ENCODE assay signal across 8 mouse cellular contexts in genomic region chr16:92464390-92464972, GRCm38 (mm10). TPM values are rescaled to one million over a fixed set of nuclear protein-coding genes. Genes with fewer than 3 reads are reported as not detected.
DNase-seq lines count a peak whose midpoint lies in the region; ATAC-seq and TF ChIP-seq lines count a peak whose summit lies in the region.

No protein-coding gene starts in this region.

- 45% methylated on average over 14 of the region's 14 CpGs for WGBS in kidney, embryonic 16.5 days
- 10% methylated on average over 14 of the region's 14 CpGs for WGBS in heart, embryonic 14.5 days
- WGBS in liver, embryonic 14.5 days (ENCODE audit: insufficient replicate concordance), result 24% methylated on average over 14 of the region's 14 CpGs
- WGBS in olfactory bulb, adult 2 months, result 18% methylated on average over 14 of the region's 14 CpGs

- no peaks in the 10 kb centered on the region for H3K36me3 ChIP-seq in kidney, embryonic 16.5 days (ENCODE audit: insufficient read depth, low read length)
- 0 out of 2 replicates have a peak, but pooled peaks cover 2% of the 10 kb centered on the region for H3K36me3 ChIP-seq in heart, embryonic 14.5 days (ENCODE audit: control insufficient read depth, insufficient read depth, low read length)
- H3K36me3 ChIP-seq in liver, embryonic 14.5 days (replicated peaks; ENCODE audit: control insufficient read depth, insufficient read depth, low read depth), result no peaks in the 10 kb centered on the region

- no peaks in the 10 kb centered on the region for H3K27me3 ChIP-seq in kidney, embryonic 16.5 days (ENCODE audit: insufficient read depth, low read length)
- no peaks in the 10 kb centered on the region for H3K27me3 ChIP-seq in heart, embryonic 14.5 days (ENCODE audit: control insufficient read depth, insufficient read depth, low read length)
- no peaks in the 10 kb centered on the region for H3K27me3 ChIP-seq in liver, embryonic 14.5 days (ENCODE audit: control insufficient read depth, insufficient read depth, low read length)

- ATAC-seq in kidney, embryonic 16.5 days (ENCODE audit: low FRiP score, low TSS enrichment), result no peak
- no peak for ATAC-seq in heart, embryonic 14.5 days (ENCODE audit: insufficient number of reproducible peaks, insufficient read depth, low FRiP score, low read depth)
- peak; percentile 34 for ATAC-seq in liver, embryonic 14.5 days (ENCODE audit: insufficient read depth)

- H3K9ac ChIP-seq in kidney, embryonic 16.5 days (replicated peaks; ENCODE audit: low read length), result no peak overlapping the region
- H3K9ac ChIP-seq in heart, embryonic 14.5 days (ENCODE audit: low read length), result peak overlapping the region; percentile 91
- H3K9ac ChIP-seq in liver, embryonic 14.5 days (replicated peaks), result peak overlapping the region; percentile 86

- TF ChIP-seq CTCF in liver, embryonic 14.5 days (IDR thresholded peaks at IDR 0.05; ENCODE audit: low read depth), result no peak
- TF ChIP-seq CTCF in olfactory bulb, adult 2 months (IDR thresholded peaks at IDR 0.05; ENCODE audit: insufficient read depth, low read depth, low read length), result no peak

- TF ChIP-seq EP300 in liver, embryonic 14.5 days (IDR thresholded peaks at IDR 0.05; ENCODE audit: low read depth), result no peak

- no peak for TF ChIP-seq POLR2A in olfactory bulb, adult 2 months (IDR thresholded peaks at IDR 0.05; ENCODE audit: insufficient read depth, low read depth, low read length)

- H3K4me3 ChIP-seq in kidney, embryonic 16.5 days (ENCODE audit: low read length), result 0 out of 2 replicates have a peak overlapping the region, but pooled peaks have one; percentile 90
- H3K4me3 ChIP-seq in heart, embryonic 14.5 days (ENCODE audit: control insufficient read depth in 1 of 2, insufficient read depth in 1 of 2, low read depth in 1 of 2, low read length in 2 of 2), result peak overlapping the region; percentile 85 to 91
- peak overlapping the region; percentile 76 to 87 for H3K4me3 ChIP-seq in liver, embryonic 14.5 days (ENCODE audit: insufficient read depth in 1 of 2, low read depth in 2 of 2, low read length in 2 of 2)
- H3K4me3 ChIP-seq in olfactory bulb, adult 2 months (ENCODE audit: insufficient read depth, low read depth, low read length), result peak overlapping the region; percentile 94

- peaks cover 13% of the 10 kb centered on the region for H3K4me1 ChIP-seq in kidney, embryonic 16.5 days (ENCODE audit: insufficient read depth, low read length)
- H3K4me1 ChIP-seq in heart, embryonic 14.5 days (ENCODE audit: control insufficient read depth in 2 of 2, insufficient read depth in 2 of 2, low read length in 2 of 2), result peaks cover 14 to 15% of the 10 kb centered on the region in 2 experiments
- H3K4me1 ChIP-seq in liver, embryonic 14.5 days (replicated peaks; ENCODE audit: control insufficient read depth in 2 of 2, insufficient read depth in 2 of 2, low read length in 1 of 2), result peaks cover 15 to 16% of the 10 kb centered on the region in 2 experiments
- H3K4me1 ChIP-seq in olfactory bulb, adult 2 months (ENCODE audit: control insufficient read depth, insufficient read depth, low read length), result peaks cover 29% of the 10 kb centered on the region

- H3K27ac ChIP-seq in kidney, embryonic 16.5 days (ENCODE audit: low read length), result no peak overlapping the region
- H3K27ac ChIP-seq in heart, embryonic 14.5 days (replicated peaks in 1 of 2; ENCODE audit: control insufficient read depth in 1 of 2, insufficient read depth in 1 of 2, low read depth in 2 of 2, low read length in 2 of 2), result peak overlapping the region; percentile 54 to 73
- peak overlapping the region; percentile 68 for H3K27ac ChIP-seq in liver, embryonic 14.5 days
- no peak overlapping the region for H3K27ac ChIP-seq in olfactory bulb, adult 2 months (ENCODE audit: insufficient read depth, low read depth, low read length)

- peak overlapping the region; percentile 89 for H3K4me2 ChIP-seq in kidney, embryonic 16.5 days (replicated peaks; ENCODE audit: low read depth, low read length)
- peak overlapping the region; percentile 70 for H3K4me2 ChIP-seq in heart, embryonic 14.5 days (ENCODE audit: low read length)
- H3K4me2 ChIP-seq in liver, embryonic 14.5 days (ENCODE audit: low read depth), result peak overlapping the region; percentile 98

- no peak for DNase-seq in kidney, postnatal 25 days
- peak; percentile 55 to 68 (median 64) for DNase-seq in liver, embryonic 14.5 days (ENCODE audit: low read depth in 3 of 3, low spot score in 3 of 3)
- no peak for DNase-seq in adrenal gland, postnatal 10 days
- DNase-seq in urinary bladder, postnatal 25 days (ENCODE audit: low spot score), result no peak
- DNase-seq in adrenal gland, adult 18-20 months (ENCODE audit: low spot score in 2 of 2), result no peak

- no peaks in the 10 kb centered on the region for H3K9me3 ChIP-seq in kidney, embryonic 16.5 days (ENCODE audit: low read length)
- H3K9me3 ChIP-seq in heart, embryonic 14.5 days (ENCODE audit: control insufficient read depth, low read length), result no peaks in the 10 kb centered on the region
- no peaks in the 10 kb centered on the region for H3K9me3 ChIP-seq in liver, embryonic 14.5 days (ENCODE audit: control insufficient read depth, low read length)

RNA-seq across cellular contexts. Expression of gene Rcan1, which starts 6.2 kb away (rescaled TPM):
- polyA plus RNA-seq in kidney, embryonic 16.5 days (2015; fragmentation: Nextera tagmentation; extraction: Ambion mirVana), result 33.4 and 33.9 TPM in 2 replicates
- polyA plus RNA-seq in heart, embryonic 14.5 days (2014; fragmentation: Nextera tagmentation; extraction: Ambion mirVana), result 105 TPM in 2 replicates
- 4.5 and 6.2 TPM in 2 replicates for polyA plus RNA-seq in liver, embryonic 14.5 days (2012; rRNA removed)
- polyA plus RNA-seq in liver, embryonic 14.5 days (2014; fragmentation: Nextera tagmentation; extraction: Ambion mirVana), result 8.7 and 9.8 TPM in 2 replicates
- polyA plus RNA-seq in olfactory bulb, adult 2 months (2012; ENCODE audit: insufficient read depth, insufficient read length, low replicate concordance, missing spikeins), result not detected in 2 replicates
- 10 to 100 TPM; 21.7 to 22.2 TPM for total RNA-seq in adrenal gland, postnatal 10 days (2021)
- total RNA-seq in adrenal gland, adult 18-20 months (2021), result 10 to 100 TPM; 14.8 to 26.7 TPM

RNA-seq across cellular contexts. Expression of gene Clic6, which starts 21.1 kb away (rescaled TPM):
- polyA plus RNA-seq in kidney, embryonic 16.5 days (2015; fragmentation: Nextera tagmentation; extraction: Ambion mirVana), result 6.9 and 8.1 TPM in 2 replicates
- polyA plus RNA-seq in heart, embryonic 14.5 days (2014; fragmentation: Nextera tagmentation; extraction: Ambion mirVana), result 0.72 and 0.89 TPM in 2 replicates
- 0.14 and 0.28 TPM in 2 replicates for polyA plus RNA-seq in liver, embryonic 14.5 days (2012; rRNA removed)
- polyA plus RNA-seq in liver, embryonic 14.5 days (2014; fragmentation: Nextera tagmentation; extraction: Ambion mirVana), result 0.11 and 0.13 TPM in 2 replicates
- not detected in 2 replicates for polyA plus RNA-seq in olfactory bulb, adult 2 months (2012; ENCODE audit: insufficient read depth, insufficient read length, low replicate concordance, missing spikeins)
- total RNA-seq in adrenal gland, postnatal 10 days (2021), result under 1 TPM; 0.12 to 0.30 TPM
- under 1 TPM; 0.10 to 0.29 TPM for total RNA-seq in adrenal gland, adult 18-20 months (2021)

Comparison
In these comparisons a context has a peak if more than half of its experiments do, and no peak if none do; other contexts are left out.
1. H3K27ac ChIP-seq: peak in heart, embryonic 14.5 days (2 of 2) and liver, embryonic 14.5 days (single experiment); none in kidney, embryonic 16.5 days (single experiment) and olfactory bulb, adult 2 months (single experiment).
2. DNase-seq: peak in liver, embryonic 14.5 days (3 of 3); none in kidney, postnatal 25 days (0 of 2), adrenal gland, postnatal 10 days (single experiment), urinary bladder, postnatal 25 days (single experiment) and adrenal gland, adult 18-20 months (0 of 2).
3. Peak in every context shown above with its lines, with median percentiles within 50 percentile points of each other: H3K4me2 ChIP-seq and H3K4me3 ChIP-seq.